Mouse (Mus musculus) frontal cortex, adult (tissue): ENCODE results near the gene Spn.
A peak's percentile ranks its signal among the peaks of the same experiment; 100 is the strongest.

ENCODE experiments used
- ATAC-seq: cut with Nextera tagmentation; 2 replicates; pipeline ENCODE4 v1.9.2; 2017; ENCODE audit warnings: mild to moderate bottlenecking, moderate library complexity, mixed read lengths; ENCODE audit not compliant: low TSS enrichment

The Spn gene

GRCm38 (mm10) chr7:127140623-127141404, 3.2 kb upstream of the Spn start:
- no peak for ATAC-seq

DNA sequence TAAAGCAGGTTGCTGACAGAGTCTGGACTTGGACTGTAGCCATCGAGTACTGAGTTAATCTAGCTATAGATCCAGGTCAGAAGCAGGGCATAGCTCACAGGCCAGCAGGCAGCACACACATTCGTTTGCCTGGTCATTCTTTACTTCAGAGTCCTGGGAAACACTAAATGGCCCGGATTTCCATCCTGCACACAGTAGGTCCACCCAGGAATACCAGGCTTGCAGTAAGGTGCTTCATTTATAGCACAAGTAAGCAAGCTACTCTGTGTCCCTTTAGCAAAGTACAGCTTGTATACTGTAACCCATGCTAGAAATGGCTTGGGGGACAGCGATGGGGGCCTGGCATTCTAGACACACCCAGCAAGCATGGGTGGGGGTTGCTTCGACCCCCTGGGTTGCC, 1.9 kb upstream of the Spn start:
- no peak for ATAC-seq

DNA sequence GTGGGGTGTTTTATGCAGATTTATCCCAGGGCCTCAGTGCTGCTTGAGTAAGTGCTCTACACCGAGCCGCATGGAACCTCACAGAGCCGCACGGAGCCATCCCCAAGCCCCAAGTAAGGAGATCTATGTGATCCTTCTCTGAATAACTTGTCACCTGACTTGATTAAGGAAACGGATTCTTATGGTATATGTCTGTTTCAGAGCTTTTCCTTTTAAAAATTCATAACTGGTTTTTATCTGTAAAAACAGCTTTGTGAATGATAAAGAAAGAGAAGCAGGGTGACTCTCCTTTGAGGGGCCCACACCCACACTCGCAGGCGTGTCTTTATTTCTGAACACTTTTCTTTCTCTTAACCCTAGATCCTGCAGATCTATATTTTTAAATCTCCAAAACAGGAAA, 1.5 kb upstream of the Spn start:
- ATAC-seq: no peak

DNA sequence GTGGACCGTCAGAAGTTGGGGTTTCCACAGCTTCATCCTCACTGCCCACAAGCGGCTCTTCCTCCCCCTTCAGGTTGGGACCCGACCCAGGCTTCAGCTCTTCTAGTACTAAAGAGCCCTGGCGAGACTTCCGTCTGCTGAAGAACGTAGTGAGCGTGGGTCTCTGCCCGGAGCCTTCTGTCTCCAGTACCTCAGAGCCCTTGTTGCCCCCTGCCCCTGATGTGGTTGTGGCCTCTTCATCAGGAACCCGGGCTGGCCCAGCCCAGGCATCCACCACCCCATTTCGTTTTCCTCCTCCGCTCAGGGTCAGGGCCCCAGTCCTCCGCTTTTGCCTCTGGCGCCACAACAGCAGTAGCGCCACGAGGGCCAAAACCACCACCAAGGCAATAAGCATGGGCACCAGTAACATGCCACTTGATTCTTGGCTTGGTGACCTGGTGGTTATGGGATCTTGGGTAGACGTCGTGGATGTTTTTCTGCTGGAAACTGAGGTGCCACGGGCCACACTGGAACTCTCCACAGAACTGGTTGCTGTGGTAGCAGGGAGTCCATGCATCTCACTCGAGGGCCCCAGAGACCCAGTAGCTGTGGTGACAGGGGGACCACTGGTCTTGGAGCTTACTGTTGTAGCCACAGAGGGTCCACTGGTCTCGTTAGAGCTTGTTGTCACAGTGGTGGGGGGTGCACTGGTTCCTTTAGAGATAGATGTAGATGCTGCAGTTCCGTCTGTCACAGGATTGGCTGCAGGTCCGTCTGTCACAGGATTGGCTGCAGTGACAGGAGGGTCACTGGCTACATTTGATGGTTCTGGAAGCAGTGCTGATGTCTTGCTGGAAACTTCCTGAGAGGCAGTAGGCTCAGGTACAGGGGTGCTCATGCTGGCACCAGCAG, 1.2 kb downstream of the Spn start:
- ATAC-seq: no peak

DNA sequence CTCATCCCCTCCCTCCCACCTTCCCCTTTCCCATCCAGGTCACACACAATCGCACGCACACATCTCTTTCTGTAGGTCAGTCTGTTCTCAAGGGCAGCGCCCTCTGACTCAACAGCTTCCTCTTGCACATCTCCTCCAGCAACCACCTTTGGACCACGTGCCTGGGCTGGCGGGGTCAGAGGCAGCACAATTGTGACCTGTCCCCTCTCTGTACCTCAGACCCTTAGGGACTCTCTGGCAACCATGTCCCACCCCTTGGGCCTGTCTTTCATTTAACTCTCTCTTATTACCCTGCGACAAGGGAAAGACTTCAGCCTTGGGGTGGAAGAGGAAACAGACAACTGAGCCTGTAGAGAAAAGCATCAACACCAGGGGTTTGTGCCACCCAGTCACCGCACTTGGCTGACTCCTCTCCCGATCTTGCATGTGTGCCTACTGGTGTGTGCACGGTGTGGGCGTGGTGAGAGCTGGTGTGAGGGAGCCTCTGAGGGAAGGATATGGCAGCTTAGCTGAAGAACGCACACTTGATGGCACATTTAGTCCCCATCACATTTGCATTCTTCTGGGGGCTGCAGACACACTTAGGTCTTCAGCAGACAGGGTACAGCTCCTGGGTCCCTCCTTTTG, 2.7 kb downstream of the Spn start:
- no peak; the same call in 1 of the 2 replicates for ATAC-seq

- peak; percentile 62; the same call in 1 of the 2 replicates for ATAC-seq
These were observed 4.5 kb downstream of the Spn start for GRCm38 (mm10) chr7:127133125-127133524.

- peak; percentile 84 for ATAC-seq
These were observed 8.0 kb downstream of the Spn start for GRCm38 (mm10) chr7:127129638-127130037.

- ATAC-seq: no peak
These were observed 15.7 kb downstream of the Spn start, which contains the start of gene Qprt for GRCm38 (mm10) chr7:127121911-127122270. TSS of gene Qprt (minus strand) at chr7:127122226.

DNA sequence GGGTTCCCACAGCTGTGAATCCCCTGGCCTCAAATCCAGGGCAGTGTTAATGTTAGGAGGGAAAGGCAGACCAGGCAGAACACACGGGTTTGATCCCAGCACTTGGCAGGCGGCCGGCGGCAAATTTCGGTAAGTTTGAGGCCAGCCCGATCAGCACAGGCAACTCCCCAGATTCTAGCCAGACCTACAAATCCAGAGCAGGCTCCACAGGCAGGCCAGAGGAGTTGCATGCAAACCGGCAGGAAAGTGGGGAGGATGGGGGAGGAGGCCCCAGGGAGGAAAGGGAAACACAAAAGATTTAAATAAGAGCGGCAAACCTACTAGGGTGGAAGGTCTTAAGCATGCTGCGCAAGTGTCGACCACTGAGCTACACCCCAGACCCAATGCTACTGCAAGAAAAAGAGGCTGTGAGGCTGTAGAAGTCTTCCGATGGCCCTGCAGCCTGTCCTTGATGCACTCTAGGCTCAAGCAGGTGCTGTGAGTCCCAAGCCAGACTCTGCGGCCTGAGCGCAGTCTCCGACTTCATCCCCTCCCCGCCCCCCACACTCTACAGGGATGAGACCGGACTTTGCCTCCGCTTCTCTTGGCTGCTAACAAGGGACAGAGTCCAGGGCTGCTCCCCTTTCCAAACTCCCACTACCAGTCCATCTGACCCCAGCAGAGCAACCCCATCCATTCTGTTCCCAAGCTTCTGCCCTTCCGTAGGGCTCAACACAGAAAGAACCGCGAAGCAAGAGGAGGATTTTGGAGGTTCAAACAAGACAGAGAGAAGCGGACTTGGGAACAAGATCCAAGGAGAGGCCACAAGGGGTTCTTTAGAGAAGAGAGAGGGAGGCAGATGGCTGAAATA, 16.3 kb downstream of the Spn start:
- ATAC-seq: no peak

- ATAC-seq: no peak
These were observed 18.8 kb downstream of the Spn start for GRCm38 (mm10) chr7:127118671-127119445.

GRCm38 (mm10) chr7:127117948-127118347, 19.7 kb downstream of the Spn start:
- ATAC-seq: no peak; the same call in 1 of the 2 replicates

DNA sequence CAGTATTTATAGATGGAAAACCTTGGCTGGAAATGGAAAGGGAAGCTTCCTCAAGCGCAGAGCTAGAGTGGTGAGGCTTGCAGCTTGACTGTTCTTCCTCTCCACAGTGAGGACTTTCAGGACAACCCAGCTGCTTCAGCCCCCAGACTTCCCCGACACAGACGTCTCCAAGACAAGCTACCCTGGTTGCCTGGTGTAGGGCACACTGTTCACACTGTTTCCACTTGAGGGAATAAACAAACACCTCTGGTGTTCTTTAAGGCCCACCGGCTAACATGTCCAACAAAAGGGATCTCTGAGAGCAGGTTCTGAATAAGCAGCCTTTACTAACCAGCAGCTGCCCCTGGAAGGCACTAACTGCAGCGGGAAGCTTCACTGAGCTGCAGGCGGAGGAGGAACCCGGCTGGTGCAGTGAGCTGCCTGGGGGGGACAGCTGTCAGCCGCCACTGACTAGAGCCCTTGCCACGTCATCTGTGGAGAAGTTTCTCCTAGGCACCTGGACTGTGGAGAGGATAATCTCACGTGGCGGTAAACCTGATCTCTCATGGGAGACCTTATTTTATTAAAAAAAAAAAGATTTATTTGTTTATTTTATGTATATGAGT, 21.2 kb downstream of the Spn start:
- peak; percentile 18; the same call in 1 of the 2 replicates for ATAC-seq

GRCm38 (mm10) chr7:127114920-127115319, 22.7 kb downstream of the Spn start:
- ATAC-seq: no peak

DNA sequence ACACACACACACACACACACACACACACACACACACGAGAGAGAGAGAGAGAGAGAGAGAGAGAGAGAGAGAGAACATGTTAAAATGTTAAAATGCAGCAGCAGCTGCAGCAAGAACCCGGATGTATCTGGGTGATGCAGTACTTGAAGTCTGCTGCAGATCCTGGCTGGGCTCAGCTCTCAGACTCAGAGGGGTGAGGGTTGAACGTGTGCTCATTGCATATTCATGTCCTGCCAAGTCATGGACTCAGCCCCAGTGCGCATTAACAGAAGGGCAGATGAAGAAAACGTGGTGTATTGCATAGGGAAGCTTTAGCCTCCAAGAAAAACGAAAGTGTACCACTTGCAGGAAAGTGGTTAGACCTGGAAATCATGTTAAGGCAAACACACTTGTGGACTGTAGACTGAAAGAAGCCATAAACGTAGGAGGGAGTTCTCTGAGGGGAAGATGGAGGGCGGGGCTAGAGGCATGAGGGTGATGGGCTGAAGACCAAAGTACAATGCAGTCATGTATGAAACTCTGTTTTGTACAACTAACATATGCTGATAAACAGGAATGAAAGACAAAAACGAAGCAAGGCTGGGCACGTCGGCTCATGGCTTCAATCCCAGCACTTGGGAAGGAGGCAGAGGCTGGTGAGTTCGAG, 23.9 kb downstream of the Spn start:
- no peak for ATAC-seq

GRCm38 (mm10) chr7:127112921-127113597, 24.6 kb downstream of the Spn start:
- no peak for ATAC-seq

DNA sequence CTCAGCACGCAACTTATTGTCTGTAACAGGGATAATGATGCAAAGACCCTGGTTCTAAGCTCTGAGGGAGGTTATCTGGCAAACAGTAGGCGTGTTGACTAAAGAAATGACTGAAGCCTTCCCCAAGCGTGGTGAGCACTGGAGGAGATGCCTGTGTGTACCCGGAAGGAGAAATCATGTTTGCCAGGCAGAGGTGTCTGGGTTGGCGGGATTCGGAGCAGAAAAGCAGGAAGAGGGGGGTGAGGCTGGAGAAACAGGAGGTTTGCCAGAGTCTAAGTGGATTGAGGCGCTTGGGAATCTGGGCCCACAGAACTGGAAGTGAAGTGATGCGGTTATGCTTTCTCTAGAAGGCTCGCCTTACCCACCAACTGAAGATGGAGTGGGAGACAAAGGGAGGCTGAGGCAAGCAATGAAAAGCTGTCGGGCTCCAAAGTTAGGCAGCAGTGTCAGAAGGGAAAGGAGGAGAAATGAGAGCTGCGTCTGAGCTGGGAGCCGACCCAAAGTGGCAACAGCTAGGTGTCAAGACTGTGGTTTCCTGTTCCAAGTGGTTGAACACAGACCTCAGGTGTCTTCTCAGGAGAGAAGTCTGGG, 25.3 kb downstream of the Spn start:
- peak; percentile 45; the same call in 1 of the 2 replicates for ATAC-seq

DNA sequence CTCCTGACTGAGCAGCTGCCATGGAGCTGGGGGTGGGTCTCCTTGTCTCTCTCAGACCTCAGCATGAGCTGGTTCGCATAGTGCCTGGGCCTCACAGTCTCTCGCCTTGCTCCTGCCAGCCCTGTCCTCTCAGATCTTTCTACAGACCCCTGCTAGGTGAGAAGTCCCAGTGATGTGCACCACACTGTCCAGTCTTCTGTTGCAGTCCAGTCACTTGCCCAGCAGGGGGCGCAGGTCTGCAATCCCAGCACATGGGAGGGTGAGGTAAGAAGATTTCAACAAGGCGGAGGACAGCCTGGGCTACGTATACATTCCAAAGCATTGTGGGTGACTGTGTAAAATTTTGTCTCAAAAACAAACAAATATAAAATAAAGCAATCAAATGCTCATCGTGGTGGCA, 26.2 kb downstream of the Spn start:
- no peak for ATAC-seq

DNA sequence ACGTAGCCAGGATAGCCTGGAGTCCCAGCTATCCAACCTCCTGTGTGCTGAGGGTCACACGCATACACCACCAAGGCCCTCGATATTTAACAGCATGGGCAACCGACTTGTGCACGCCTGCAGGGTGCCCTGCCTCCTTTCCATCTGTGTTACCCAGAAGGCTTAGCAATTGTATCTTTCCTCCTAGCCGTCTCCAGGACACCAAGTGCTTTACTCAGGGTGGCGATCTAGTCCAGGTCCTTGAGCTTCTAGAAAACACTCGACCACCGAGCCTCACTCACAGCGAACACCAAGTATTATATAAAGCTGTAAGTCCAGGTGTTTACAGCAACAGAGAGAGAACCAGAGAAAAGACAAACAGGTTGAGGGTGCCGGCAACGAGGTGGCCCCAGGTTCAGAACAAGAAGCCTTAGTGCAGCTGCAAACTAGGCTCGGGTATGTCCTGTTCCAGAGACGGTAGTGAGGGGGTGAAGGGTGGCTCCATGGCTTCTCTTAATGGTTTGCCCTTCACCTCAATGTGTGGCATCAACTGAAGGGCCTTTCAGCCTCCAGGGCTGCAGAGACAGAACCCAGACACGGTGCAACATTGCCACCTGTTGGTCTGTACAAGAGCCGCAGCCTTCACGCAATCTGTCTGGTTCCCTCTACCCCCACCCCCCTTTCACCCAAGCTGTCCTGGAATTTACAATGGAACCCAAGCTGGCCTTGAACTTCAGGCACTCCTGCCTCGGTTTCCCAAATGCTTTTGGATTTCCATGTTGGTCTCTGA, 27.2 kb downstream of the Spn start:
- ATAC-seq: peak; percentile 66; the same call in 1 of the 2 replicates
